Comparison of ENCODE assay signal across 8 mouse cellular contexts in the genomic region with DNA sequence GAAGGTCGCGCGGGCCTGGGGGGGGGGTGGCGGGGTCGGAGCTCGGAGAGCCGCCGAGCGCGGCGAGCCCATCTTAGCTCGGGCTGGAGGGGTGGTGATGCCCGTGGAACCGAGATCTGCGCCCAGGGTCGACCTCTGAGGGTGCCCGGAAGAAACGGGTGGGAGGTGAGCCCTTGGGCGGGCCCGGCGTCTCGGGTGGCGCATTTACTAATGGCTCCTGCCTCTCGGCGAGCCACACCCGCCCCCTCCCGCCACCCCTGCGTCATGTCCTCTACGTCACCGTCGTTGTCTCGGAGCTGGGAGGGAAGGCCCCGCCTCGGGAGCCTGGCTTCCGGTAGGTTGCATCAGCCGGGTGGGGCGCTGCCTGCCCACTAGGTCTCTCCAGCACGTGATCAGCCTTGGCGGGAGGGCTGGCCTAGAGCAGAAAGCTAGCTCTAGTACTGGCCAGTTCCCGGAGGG. TPM values are rescaled to one million over a fixed set of nuclear protein-coding genes. Genes with fewer than 3 reads are reported as not detected.
DNase-seq lines count a peak whose midpoint lies in the region; ATAC-seq and TF ChIP-seq lines count a peak whose summit lies in the region.

No protein-coding gene starts in this region.

- H3K4me3 ChIP-seq in G1E (ENCODE audit: low read depth, low read length): peak overlapping the region; percentile 82
- H3K4me3 ChIP-seq in forebrain, embryonic 16.5 days (replicated peaks; ENCODE audit: low read length): peak overlapping the region; percentile 84
- peak overlapping the region; percentile 84 for H3K4me3 ChIP-seq in lung, embryonic 15.5 days

- H3K9me3 ChIP-seq in G1E (replicated peaks): no peaks in the 10 kb centered on the region
- H3K9me3 ChIP-seq in forebrain, embryonic 16.5 days (ENCODE audit: control insufficient read depth, low read length): no peaks in the 10 kb centered on the region
- H3K9me3 ChIP-seq in lung, embryonic 15.5 days: no peaks in the 10 kb centered on the region

- peak; percentile 94 for DNase-seq in G1E (ENCODE audit: low spot score)
- peak; percentile 92 to 95 for DNase-seq in cerebellum, adult 18-20 months
- DNase-seq in heart, postnatal 4 days: peak; percentile 97
- peak; percentile 92 to 94 for DNase-seq in layer of hippocampus, adult 8-10 months (ENCODE audit: low spot score in 2 of 2)
- peak; percentile 94 for DNase-seq in ovary, adult 18-20 months (ENCODE audit: low spot score)
- peak; percentile 97 for DNase-seq in thymus, postnatal 0 days (ENCODE audit: low spot score)

- peak overlapping the region; percentile 78 for H3K4me2 ChIP-seq in forebrain, embryonic 16.5 days (ENCODE audit: low read length)
- H3K4me2 ChIP-seq in lung, embryonic 15.5 days: peak overlapping the region; percentile 76

- peak overlapping the region; percentile 98 for H3K27ac ChIP-seq in forebrain, embryonic 16.5 days (ENCODE audit: low read length)
- H3K27ac ChIP-seq in lung, embryonic 15.5 days: peak overlapping the region; percentile 99

- H3K36me3 ChIP-seq in G1E (replicated peaks): peaks cover 23% of the 10 kb centered on the region
- peaks cover 11% of the 10 kb centered on the region for H3K36me3 ChIP-seq in forebrain, embryonic 16.5 days (ENCODE audit: control insufficient read depth, insufficient read depth)
- peaks cover 19% of the 10 kb centered on the region for H3K36me3 ChIP-seq in lung, embryonic 15.5 days

- peak overlapping the region; percentile 95 for H3K9ac ChIP-seq in forebrain, embryonic 16.5 days (replicated peaks; ENCODE audit: low read depth, low read length)
- peak overlapping the region; percentile 99 for H3K9ac ChIP-seq in lung, embryonic 15.5 days

- H3K4me1 ChIP-seq in G1E (ENCODE audit: insufficient read depth, low read depth, low read length): peaks cover 34% of the 10 kb centered on the region
- H3K4me1 ChIP-seq in forebrain, embryonic 16.5 days (replicated peaks; ENCODE audit: control insufficient read depth, insufficient read depth, low read length): peaks cover 14% of the 10 kb centered on the region
- H3K4me1 ChIP-seq in lung, embryonic 15.5 days: peaks cover 4% of the 10 kb centered on the region; the same call in 1 of the 2 replicates

- 0 out of 2 replicates have a peak, but pooled peaks cover 3% of the 10 kb centered on the region for H3K27me3 ChIP-seq in G1E (ENCODE audit: insufficient read depth, low read length)
- no peaks in the 10 kb centered on the region for H3K27me3 ChIP-seq in forebrain, embryonic 16.5 days (replicated peaks; ENCODE audit: control insufficient read depth, insufficient read depth, low read length)
- no peaks in the 10 kb centered on the region for H3K27me3 ChIP-seq in lung, embryonic 15.5 days

- no peak for TF ChIP-seq CTCF in G1E (IDR thresholded peaks at IDR 0.05; ENCODE audit: low read depth, low read length)

- under 1% methylated on average over 40 of the region's 40 CpGs for WGBS in forebrain, embryonic 16.5 days
- under 1% methylated on average over 39 of the region's 40 CpGs for WGBS in lung, embryonic 15.5 days

- peak; percentile 84 for ATAC-seq in G1E (ENCODE audit: extremely low read depth, insufficient number of reproducible peaks, low FRiP score, poor library complexity, severe bottlenecking)
- peak; percentile 87 for ATAC-seq in forebrain, embryonic 16.5 days
- peak; percentile 90 for ATAC-seq in lung, embryonic 15.5 days (ENCODE audit: borderline replicate concordance, extremely low read depth, low FRiP score, low TSS enrichment)

RNA-seq across cellular contexts. Expression of a gene that starts 0.5 kb away (rescaled TPM):
- total RNA-seq in G1E (2014; fragmentation: Nextera tagmentation) (916 and 1,324 TPM in 2 replicates), G1E (2017) (235 and 344 TPM in 2 replicates)
- 514 and 548 TPM in 2 replicates for polyA plus RNA-seq in G1E (2012)
- polyA plus RNA-seq in forebrain, embryonic 16.5 days (2015; fragmentation: Nextera tagmentation; extraction: Ambion mirVana): 1,243 and 1,295 TPM in 2 replicates
- 1,000 to 10,000 TPM; 1,236 to 1,276 TPM for total RNA-seq in heart, postnatal 4 days (2021)
- total RNA-seq in layer of hippocampus, adult 8-10 months (2022): 100 to 1,000 TPM; 732 to 782 (median 741) TPM
- polyA plus RNA-seq in lung, embryonic 15.5 days (2015; fragmentation: Nextera tagmentation; extraction: Ambion mirVana): 1,642 and 1,646 TPM in 2 replicates
- 2,060 and 2,248 TPM in 2 replicates for polyA plus RNA-seq in thymus, postnatal 0 days (2015; fragmentation: Nextera tagmentation; extraction: Ambion mirVana)

RNA-seq across cellular contexts. Expression of a gene that starts 14.0 kb away (rescaled TPM):
- total RNA-seq in G1E (2014; fragmentation: Nextera tagmentation) (not detected in 2 replicates), G1E (2017) (not detected in 2 replicates)
- polyA plus RNA-seq in G1E (2012): not detected in 2 replicates
- polyA plus RNA-seq in forebrain, embryonic 16.5 days (2015; fragmentation: Nextera tagmentation; extraction: Ambion mirVana): not detected in 2 replicates
- total RNA-seq in heart, postnatal 4 days (2021): not detected
- not detected for total RNA-seq in layer of hippocampus, adult 8-10 months (2022)
- polyA plus RNA-seq in lung, embryonic 15.5 days (2015; fragmentation: Nextera tagmentation; extraction: Ambion mirVana): not detected in 2 replicates
- 1.9 and 2.1 TPM in 2 replicates for polyA plus RNA-seq in thymus, postnatal 0 days (2015; fragmentation: Nextera tagmentation; extraction: Ambion mirVana)

RNA-seq across cellular contexts. Expression of a gene that starts 35.7 kb away (rescaled TPM):
- total RNA-seq in G1E (2014; fragmentation: Nextera tagmentation) (not detected in 2 replicates), G1E (2017) (0.05 TPM in 1 of 2 replicates, not detected in the other)
- not detected in 2 replicates for polyA plus RNA-seq in G1E (2012)
- 72.3 and 164 TPM in 2 replicates for polyA plus RNA-seq in forebrain, embryonic 16.5 days (2015; fragmentation: Nextera tagmentation; extraction: Ambion mirVana)
- total RNA-seq in heart, postnatal 4 days (2021): 1 to 10 TPM; 3.1 to 4.1 TPM
- 100 to 1,000 TPM; 164 to 201 (median 183) TPM for total RNA-seq in layer of hippocampus, adult 8-10 months (2022)
- polyA plus RNA-seq in lung, embryonic 15.5 days (2015; fragmentation: Nextera tagmentation; extraction: Ambion mirVana): 19.8 and 20.7 TPM in 2 replicates
- polyA plus RNA-seq in thymus, postnatal 0 days (2015; fragmentation: Nextera tagmentation; extraction: Ambion mirVana): 1.7 and 2.0 TPM in 2 replicates

RNA-seq across cellular contexts. Expression of a gene that starts 50.5 kb away (rescaled TPM):
- total RNA-seq in G1E (2014; fragmentation: Nextera tagmentation) (not detected in 2 replicates), G1E (2017) (0.11 TPM in 1 of 2 replicates, not detected in the other)
- polyA plus RNA-seq in G1E (2012): not detected in 2 replicates
- not detected in 2 replicates for polyA plus RNA-seq in forebrain, embryonic 16.5 days (2015; fragmentation: Nextera tagmentation; extraction: Ambion mirVana)
- total RNA-seq in heart, postnatal 4 days (2021): not detected
- total RNA-seq in layer of hippocampus, adult 8-10 months (2022): not detected
- not detected in 2 replicates for polyA plus RNA-seq in lung, embryonic 15.5 days (2015; fragmentation: Nextera tagmentation; extraction: Ambion mirVana)
- 0.35 and 0.46 TPM in 2 replicates for polyA plus RNA-seq in thymus, postnatal 0 days (2015; fragmentation: Nextera tagmentation; extraction: Ambion mirVana)

RNA-seq across cellular contexts. Expression of a gene that starts 59.4 kb away (rescaled TPM):
- total RNA-seq in G1E (2014; fragmentation: Nextera tagmentation): not detected in 2 replicates
- total RNA-seq in G1E (2017): not detected in 2 replicates
- 0.07 TPM in 2 replicates for polyA plus RNA-seq in G1E (2012)
- polyA plus RNA-seq in forebrain, embryonic 16.5 days (2015; fragmentation: Nextera tagmentation; extraction: Ambion mirVana): 0.27 and 0.62 TPM in 2 replicates
- total RNA-seq in heart, postnatal 4 days (2021): under 1 TPM in 1 of 2 experiments, not detected in 1; 0.29 TPM
- total RNA-seq in layer of hippocampus, adult 8-10 months (2022): not detected
- polyA plus RNA-seq in lung, embryonic 15.5 days (2015; fragmentation: Nextera tagmentation; extraction: Ambion mirVana): 7.5 and 18.2 TPM in 2 replicates
- 436 and 450 TPM in 2 replicates for polyA plus RNA-seq in thymus, postnatal 0 days (2015; fragmentation: Nextera tagmentation; extraction: Ambion mirVana)

Comparison
In these comparisons a context has a peak if more than half of its experiments do, and no peak if none do; other contexts are left out.
1. Peak in every context shown above with its lines: DNase-seq, ATAC-seq, H3K4me3 ChIP-seq and H3K27ac ChIP-seq.